Mouse (Mus musculus) midbrain, postnatal 0 days (tissue): ENCODE data around the gene Map2k3. TPM values are rescaled to one million over a fixed set of nuclear protein-coding genes. Genes with fewer than 3 reads are reported as not detected.

Experiments used
- ATAC-seq: fragments of 200-750 bp; cut with Nextera tagmentation; 2 replicates; pipeline ENCODE4 v1.8.0; 2017; ENCODE audit warnings: moderate number of reproducible peaks, mild to moderate bottlenecking, moderate TSS enrichment, moderate library complexity; ENCODE audit not compliant: low FRiP score
- DNase-seq: peaks from one replicate; pipeline ENCODE4 v3.0.0-alpha.2; 2015; ENCODE audit warnings: low spot score
- H3K27ac ChIP-seq: fragments of 300-500 bp; sonication (generic); 2 replicates; pipeline ENCODE4 v1.5.1; 2014; ENCODE audit warnings: low read depth, mild to moderate bottlenecking, low read length, mixed read lengths
- H3K27me3 ChIP-seq: fragments of 300-500 bp; sonication (generic); 2 replicates; pipeline ENCODE4 v1.6.1; 2014; ENCODE audit warnings: low read length, control low read depth, mixed read lengths; ENCODE audit not compliant: insufficient read depth
- H3K36me3 ChIP-seq: fragments of 300-500 bp; sonication (generic); 2 replicates; pipeline ENCODE4 v1.6.1; 2014; ENCODE audit warnings: low read length, control low read depth, mixed read lengths; ENCODE audit not compliant: insufficient read depth
- H3K4me1 ChIP-seq: fragments of 300-500 bp; sonication (generic); 2 replicates; pipeline ENCODE4 v1.6.1; 2014; ENCODE audit warnings: mild to moderate bottlenecking, control low read depth, antibody characterized with exemption, low read length, mixed read lengths; ENCODE audit not compliant: insufficient read depth
- H3K4me2 ChIP-seq: fragments of 300-500 bp; sonication (generic); 2 replicates; pipeline ENCODE4 v1.6.1; 2014; ENCODE audit warnings: low read depth, mild to moderate bottlenecking, low read length, mixed read lengths; ENCODE audit not compliant: poor library complexity, severe bottlenecking
- H3K4me3 ChIP-seq: fragments of 300-500 bp; sonication (generic); 2 replicates; pipeline ENCODE4 v1.5.1; 2014; ENCODE audit warnings: low read depth, mild to moderate bottlenecking, low read length, moderate library complexity
- H3K9ac ChIP-seq: fragments of 300-500 bp; sonication (generic); replicated peaks from 2 replicates; pipeline ENCODE4 v1.6.1; 2014; ENCODE audit warnings: mild to moderate bottlenecking, low read length, moderate library complexity, mixed read lengths; ENCODE audit not compliant: poor library complexity, severe bottlenecking
- H3K9me3 ChIP-seq: fragments of 300-500 bp; sonication (generic); 2 replicates; pipeline ENCODE4 v1.6.1; 2016; ENCODE audit warnings: low read length, control low read depth
- CTCF ChIP-seq: IDR thresholded peaks from 2 replicates; pipeline ENCODE4 v1.5.1; 2016; ENCODE audit warnings: antibody characterized with exemption, mild to moderate bottlenecking
- whole genome bisulfite sequencing: fragments of 180-500 bp; shearing (Covaris S2); extraction: QIAGEN DNeasy Blood & Tissue Kit; methylation state at CpG from one replicate; pipeline ENCODE4 v1.1.7; 2014; 5-methylcytosine and 5-hydroxymethylcytosine counted together
- polyA plus RNA-seq: library from polyadenylated mRNA; unstranded; fragments of >200 nt; fragmentation: Nextera tagmentation; extraction: Ambion mirVana; gene quantifications from 2 replicates; pipeline ENCODE4 v1.2.1, GENCODE M21; 2015
- total RNA-seq: library from RNA; depleted of rRNA; stranded (reverse); fragments of >200 nt; gene quantifications from 2 replicates; pipeline ENCODE4 v1.2.3, GENCODE M21; 2014; rRNA removed

The Map2k3 gene
- total and polyA plus RNA-seq, 2 experiments from 2014 or later, result 10.1 to 23.4 TPM

DNA sequence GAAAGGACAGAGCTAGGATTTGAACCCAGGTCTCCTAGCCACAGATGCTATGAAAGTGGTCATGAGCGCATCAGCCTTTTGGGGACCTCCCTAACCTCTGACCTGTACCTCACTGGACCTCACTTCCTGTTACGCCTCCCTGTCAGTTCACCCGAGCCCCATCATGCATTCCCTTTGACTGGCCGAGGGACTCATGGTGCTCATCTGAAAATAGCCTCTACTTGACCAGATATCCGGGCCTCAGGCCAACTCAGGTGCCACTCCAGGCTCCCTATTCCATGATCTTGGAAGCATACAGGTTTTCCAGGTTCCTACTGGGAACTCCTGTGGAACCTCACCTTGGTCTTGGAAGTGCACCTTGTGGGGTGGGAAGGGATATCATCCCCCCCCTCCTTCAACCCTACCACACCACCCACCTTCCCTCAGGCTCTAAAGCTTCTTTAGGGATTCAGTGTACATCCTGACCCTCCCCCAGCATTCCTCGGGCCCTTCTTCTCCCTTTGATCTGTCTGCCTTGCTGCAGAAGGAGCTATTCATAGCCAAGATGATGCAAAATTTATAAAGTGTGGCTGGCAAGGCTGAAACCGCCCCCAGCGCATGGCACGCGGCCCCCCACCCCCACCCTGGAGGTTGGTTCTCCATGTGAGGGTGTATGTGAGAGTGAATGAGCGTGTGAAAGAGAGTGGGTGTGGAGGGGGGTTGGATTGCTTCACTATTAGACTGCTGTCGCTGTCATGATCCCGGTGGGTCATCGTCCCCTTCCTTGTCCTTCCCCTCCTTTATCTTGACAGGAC is 50.1 kb downstream of the Map2k3 start:
- DNase-seq (no peak), ATAC-seq (no peak)
- TF ChIP-seq CTCF, result no peak
- Histone ChIP-seq H3K4me1 (no peaks in the 10 kb centered on the region), H3K27ac (no peak overlapping the region), H3K9me3 (no peaks in the 10 kb centered on the region), H3K27me3 (no peaks in the 10 kb centered on the region), H3K36me3 (no peaks in the 10 kb centered on the region), H3K4me3 (no peak overlapping the region), H3K4me2 (no peak overlapping the region), H3K9ac (no peak overlapping the region)
- 51% methylated on average over 14 of the region's 14 CpGs for WGBS

DNA sequence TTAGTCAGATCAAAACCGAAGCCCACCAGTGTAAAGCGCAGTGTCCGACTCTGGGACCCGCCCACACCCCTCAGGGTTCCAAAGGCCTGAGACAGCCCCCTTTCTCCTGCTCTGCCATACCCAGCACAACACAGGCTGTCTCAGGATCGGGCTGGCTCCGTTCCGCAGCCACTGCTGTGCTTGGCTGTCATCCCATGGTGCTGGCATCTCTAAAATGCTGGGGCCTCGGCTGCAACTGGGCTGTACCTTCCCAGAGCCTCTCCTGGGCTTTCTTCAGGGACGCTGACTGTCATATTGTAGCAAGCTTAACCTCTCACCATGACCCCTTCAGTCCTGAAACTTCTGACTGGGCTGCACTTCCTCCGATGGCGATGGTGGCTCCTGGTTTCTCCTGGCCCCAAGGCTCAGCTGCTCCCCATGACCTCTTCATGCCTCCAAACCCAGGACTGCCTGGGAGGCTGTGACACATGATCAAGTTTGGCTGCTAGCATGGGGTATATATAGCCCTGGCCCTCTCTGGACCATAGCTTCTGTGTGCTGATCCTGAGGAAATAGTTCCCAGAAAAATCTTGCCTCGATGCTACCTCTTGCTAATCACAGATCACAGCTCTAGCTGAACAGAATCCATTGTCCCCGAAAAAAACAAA is 53.2 kb downstream of the Map2k3 start:
- Histone ChIP-seq H3K9me3 (no peaks in the 10 kb centered on the region), H3K27me3 (no peaks in the 10 kb centered on the region), H3K4me2 (no peak overlapping the region), H3K36me3 (no peaks in the 10 kb centered on the region), H3K9ac (no peak overlapping the region), H3K27ac (no peak overlapping the region), H3K4me1 (no peaks in the 10 kb centered on the region), H3K4me3 (no peak overlapping the region)
- 52% methylated on average over 13 of the region's 13 CpGs for WGBS
- no peak for ATAC-seq
- peak; percentile 83 for DNase-seq
- TF ChIP-seq CTCF, result no peak

DNA sequence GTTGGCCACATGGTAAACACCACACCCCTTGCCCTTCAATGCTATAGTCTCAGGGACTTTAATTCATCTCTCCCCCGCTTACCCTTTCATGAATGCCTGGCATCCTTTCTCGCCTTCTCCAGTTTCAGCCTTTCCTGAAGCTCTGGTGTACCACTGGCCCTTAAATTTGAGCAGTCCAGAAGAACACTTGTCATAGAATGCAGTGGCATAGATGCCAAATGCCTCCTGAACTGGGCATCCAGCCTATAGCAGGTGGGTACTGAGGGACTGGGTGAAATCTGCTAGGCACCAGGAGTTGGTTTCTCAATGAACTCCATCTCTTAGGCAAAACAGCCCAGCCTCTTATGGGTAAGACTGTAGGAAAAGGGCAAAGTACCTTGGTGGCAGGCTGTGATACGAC is 58.6 kb downstream of the Map2k3 start:
- Histone ChIP-seq H3K9me3 (0 out of 2 replicates have a peak, but pooled peaks cover 5% of the 10 kb centered on the region), H3K4me2 (no peak overlapping the region), H3K4me1 (no peaks in the 10 kb centered on the region), H3K27me3 (no peaks in the 10 kb centered on the region), H3K9ac (no peak overlapping the region), H3K36me3 (no peaks in the 10 kb centered on the region), H3K27ac (no peak overlapping the region), H3K4me3 (no peak overlapping the region)
- DNase-seq (no peak), ATAC-seq (no peak)
- WGBS, result 82% methylated on average over 3 of the region's 3 CpGs
- no peak for TF ChIP-seq CTCF

Other genes starting within 250 kb of the Map2k3 start
- 38.0 and 46.8 TPM in 2 replicates for gene Llgl1, start 232.3 kb upstream of the Map2k3 start, total RNA-seq
- 25.8 and 26.8 TPM in 2 replicates for gene Llgl1, start 232.3 kb upstream of the Map2k3 start, polyA plus RNA-seq
- 64.9 and 92.7 TPM in 2 replicates for gene Flii, start 204.8 kb upstream of the Map2k3 start, total RNA-seq
- gene Flii, start 204.8 kb upstream of the Map2k3 start, polyA plus RNA-seq, result 42.7 and 46.0 TPM in 2 replicates
- gene Mief2, start 203.6 kb upstream of the Map2k3 start, total RNA-seq, result 36.6 and 37.9 TPM in 2 replicates
- 24.0 and 25.3 TPM in 2 replicates for gene Mief2, start 203.6 kb upstream of the Map2k3 start, polyA plus RNA-seq
- 8.1 and 10.9 TPM in 2 replicates for gene Top3a, start 154.7 kb upstream of the Map2k3 start, total RNA-seq
- gene Top3a, start 154.7 kb upstream of the Map2k3 start, polyA plus RNA-seq, result 3.6 and 4.1 TPM in 2 replicates
- 14.2 and 18.1 TPM in 2 replicates for gene Smcr8, start 154.5 kb upstream of the Map2k3 start, total RNA-seq
- gene Smcr8, start 154.5 kb upstream of the Map2k3 start, polyA plus RNA-seq, result 3.6 and 4.0 TPM in 2 replicates
- 5.6 and 6.5 TPM in 2 replicates for gene Shmt1, start 120.3 kb upstream of the Map2k3 start, total RNA-seq
- 3.1 and 3.7 TPM in 2 replicates for gene Shmt1, start 120.3 kb upstream of the Map2k3 start, polyA plus RNA-seq
- gene Dhrs7b, start 101.4 kb upstream of the Map2k3 start, total RNA-seq, result 22.3 and 24.3 TPM in 2 replicates
- gene Dhrs7b, start 101.4 kb upstream of the Map2k3 start, polyA plus RNA-seq, result 33.2 and 34.5 TPM in 2 replicates
- gene Tmem11, start 52.8 kb upstream of the Map2k3 start, total RNA-seq, result 47.1 and 53.4 TPM in 2 replicates
- 52.0 and 55.5 TPM in 2 replicates for gene Tmem11, start 52.8 kb upstream of the Map2k3 start, polyA plus RNA-seq
- gene Natd1, start 17.3 kb upstream of the Map2k3 start, total RNA-seq, result 28.7 and 33.5 TPM in 2 replicates
- 14.5 and 15.9 TPM in 2 replicates for gene Natd1, start 17.3 kb upstream of the Map2k3 start, polyA plus RNA-seq
- gene Kcnj12, start 90.5 kb downstream of the Map2k3 start, total RNA-seq, result 20.5 and 23.6 TPM in 2 replicates
- gene Kcnj12, start 90.5 kb downstream of the Map2k3 start, polyA plus RNA-seq, result 3.1 and 3.2 TPM in 2 replicates
- gene Tnfrsf13b, start 194.7 kb downstream of the Map2k3 start, total RNA-seq, result 1.6 and 2.2 TPM in 2 replicates
- gene Tnfrsf13b, start 194.7 kb downstream of the Map2k3 start, polyA plus RNA-seq, result 1.4 TPM in 2 replicates
- 637 and 644 TPM in 2 replicates for gene Usp22, start 243.0 kb downstream of the Map2k3 start, total RNA-seq
- 340 and 355 TPM in 2 replicates for gene Usp22, start 243.0 kb downstream of the Map2k3 start, polyA plus RNA-seq